Mouse (Mus musculus): Measurements from ENCODE around the gene Jakmip3. TPM values are rescaled to one million over a fixed set of nuclear protein-coding genes. Genes with fewer than 3 reads are reported as not detected.

The Jakmip3 gene
- polyA plus RNA-seq, 1 experiment from 2014 or later: 11.7 TPM

GRCm38 (mm10) chr7:138919156-138919944 lies 21.2 kb upstream of the Jakmip3 start:
- Histone ChIP-seq H3K4me3 (replicated peaks) (peak overlapping the region; percentile 26), H3K27ac (replicated peaks) (peak overlapping the region; percentile 56), H3K9ac (replicated peaks) (peak overlapping the region; percentile 20; the same call in 1 of the 2 replicates), H3K9me3 (replicated peaks) (no peaks in the 10 kb centered on the region), H3K27me3 (replicated peaks) (no peaks in the 10 kb centered on the region), H3K4me2 (peak overlapping the region; percentile 59), H3K36me3 (no peaks in the 10 kb centered on the region), H3K4me1 (peaks cover 11% of the 10 kb centered on the region)
- WGBS: 3% methylated on average over 26 of the region's 26 CpGs
- ATAC-seq (ENCODE audit: low FRiP score): peak; percentile 66; the same call in 1 of the 2 replicates

DNA sequence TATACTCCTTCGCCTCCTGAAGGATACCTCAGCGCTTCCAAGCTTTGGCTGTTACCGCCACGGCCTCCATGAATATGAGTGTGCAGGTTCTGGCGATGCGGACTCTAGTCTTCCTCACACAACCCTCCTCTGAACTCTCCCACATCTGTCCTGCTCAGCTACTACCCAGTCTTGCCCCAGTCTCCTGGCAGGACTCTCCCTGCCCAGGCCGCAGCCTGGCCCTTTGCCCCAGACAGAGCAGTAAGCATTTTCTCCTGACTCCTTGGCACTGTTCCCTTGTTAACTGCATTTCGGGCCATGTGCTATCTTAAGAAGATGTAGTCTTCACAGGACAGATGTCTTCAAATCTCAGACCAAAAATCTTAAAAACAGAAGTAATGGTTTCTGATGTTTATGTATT lies 18.9 kb upstream of the Jakmip3 start:
- Histone ChIP-seq H3K27ac (replicated peaks) (no peak overlapping the region), H3K4me3 (replicated peaks) (no peak overlapping the region), H3K4me2 (no peak overlapping the region), H3K9ac (replicated peaks) (no peak overlapping the region), H3K36me3 (no peaks in the 10 kb centered on the region), H3K27me3 (replicated peaks) (no peaks in the 10 kb centered on the region), H3K4me1 (peaks cover 11% of the 10 kb centered on the region), H3K9me3 (replicated peaks) (no peaks in the 10 kb centered on the region)
- WGBS: 96% methylated on average over 8 of the region's 8 CpGs
- ATAC-seq (ENCODE audit: low FRiP score): no peak

- Histone ChIP-seq H3K9me3 (replicated peaks) (no peaks in the 10 kb centered on the region), H3K27me3 (replicated peaks) (no peaks in the 10 kb centered on the region), H3K36me3 (no peaks in the 10 kb centered on the region), H3K4me3 (replicated peaks) (no peak overlapping the region), H3K4me2 (no peak overlapping the region), H3K27ac (replicated peaks) (no peak overlapping the region), H3K9ac (replicated peaks) (no peak overlapping the region), H3K4me1 (peaks cover 10% of the 10 kb centered on the region)
- no peak for ATAC-seq (ENCODE audit: low FRiP score)
- 13% methylated on average over 3 of the region's 3 CpGs for WGBS
Observed at GRCm38 (mm10) chr7:138923756-138924425, 16.6 kb upstream of the Jakmip3 start.

DNA sequence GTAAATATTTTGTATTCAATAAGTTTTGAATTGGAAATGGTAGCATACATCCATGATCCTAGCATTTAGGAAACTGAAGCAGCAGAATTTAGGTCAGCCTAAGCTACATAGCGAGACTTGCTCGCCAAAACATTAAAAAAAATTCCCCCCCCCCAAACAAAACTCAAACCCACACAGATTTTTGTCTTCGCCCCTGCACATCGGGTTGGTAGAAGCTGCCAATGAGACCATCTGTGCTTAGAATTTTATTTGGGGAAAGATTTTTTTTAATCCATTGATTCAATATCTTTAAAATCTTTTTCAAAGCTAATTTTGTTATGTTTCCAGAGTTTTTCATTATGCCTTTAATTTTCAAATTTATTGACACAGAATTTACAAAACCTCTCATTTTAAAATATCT lies 12.1 kb upstream of the Jakmip3 start:
- Histone ChIP-seq H3K36me3 (no peaks in the 10 kb centered on the region), H3K27me3 (replicated peaks) (no peaks in the 10 kb centered on the region), H3K4me3 (replicated peaks) (no peak overlapping the region), H3K27ac (replicated peaks) (no peak overlapping the region), H3K4me2 (no peak overlapping the region), H3K9ac (replicated peaks) (no peak overlapping the region), H3K4me1 (no peaks in the 10 kb centered on the region), H3K9me3 (replicated peaks) (no peaks in the 10 kb centered on the region)
- WGBS: 94% methylated on average over 4 of the region's 4 CpGs
- no peak for ATAC-seq (ENCODE audit: low FRiP score)

DNA sequence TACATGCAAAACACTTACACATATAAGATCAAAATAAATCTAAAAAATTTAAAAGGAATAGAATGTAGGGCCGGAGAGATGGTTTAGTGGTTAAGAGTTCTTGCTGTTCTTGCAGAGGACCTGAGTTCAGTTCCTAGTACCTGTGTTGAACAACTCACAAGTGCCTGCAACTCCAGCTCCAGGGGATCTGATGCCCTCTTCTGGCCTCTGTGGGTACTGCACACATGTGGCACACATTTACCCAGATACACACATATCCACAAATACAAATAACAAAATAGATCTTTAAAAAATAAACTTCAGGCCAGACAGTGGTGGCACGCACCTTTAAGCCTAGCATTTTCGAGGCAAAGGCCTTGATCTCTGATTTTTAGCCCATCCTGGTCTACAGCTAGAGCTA lies 6.0 kb upstream of the Jakmip3 start:
- Histone ChIP-seq H3K27me3 (replicated peaks) (peaks cover 8% of the 10 kb centered on the region; the same call in 1 of the 2 replicates), H3K9me3 (replicated peaks) (no peaks in the 10 kb centered on the region), H3K36me3 (no peaks in the 10 kb centered on the region), H3K27ac (replicated peaks) (no peak overlapping the region), H3K4me1 (no peaks in the 10 kb centered on the region), H3K4me2 (no peak overlapping the region), H3K9ac (replicated peaks) (no peak overlapping the region), H3K4me3 (replicated peaks) (no peak overlapping the region)
- 92% methylated on average over 3 of the region's 3 CpGs for WGBS
- ATAC-seq (ENCODE audit: low FRiP score): no peak

- no peak for ATAC-seq (ENCODE audit: low FRiP score)
- Histone ChIP-seq H3K27ac (replicated peaks) (no peak overlapping the region), H3K4me2 (no peak overlapping the region), H3K36me3 (no peaks in the 10 kb centered on the region), H3K4me3 (replicated peaks) (no peak overlapping the region), H3K9ac (replicated peaks) (no peak overlapping the region), H3K27me3 (replicated peaks) (peaks cover 45% of the 10 kb centered on the region), H3K4me1 (peaks cover 23% of the 10 kb centered on the region), H3K9me3 (replicated peaks) (no peaks in the 10 kb centered on the region)
- 79% methylated on average over 7 of the region's 7 CpGs for WGBS
Observed at GRCm38 (mm10) chr7:138938991-138939390, 1.5 kb upstream of the Jakmip3 start.

GRCm38 (mm10) chr7:138940256-138940611 lies 296 bp upstream of the Jakmip3 start:
- Histone ChIP-seq H3K4me3 (replicated peaks) (peak overlapping the region; percentile 67), H3K27me3 (replicated peaks) (peaks cover 45% of the 10 kb centered on the region), H3K4me1 (peaks cover 23% of the 10 kb centered on the region), H3K9me3 (replicated peaks) (no peaks in the 10 kb centered on the region), H3K4me2 (peak overlapping the region; percentile 84), H3K36me3 (no peaks in the 10 kb centered on the region), H3K27ac (replicated peaks) (peak overlapping the region; percentile 85), H3K9ac (replicated peaks) (peak overlapping the region; percentile 72)
- WGBS: 1% methylated on average over 17 of the region's 17 CpGs
- ATAC-seq (ENCODE audit: low FRiP score): peak; percentile 87

GRCm38 (mm10) chr7:138941571-138941970 lies 1.0 kb downstream of the Jakmip3 start:
- WGBS: 23% methylated on average over 5 of the region's 5 CpGs
- H3K4me1 ChIP-seq: peaks cover 23% of the 10 kb centered on the region
- no peak for ATAC-seq (ENCODE audit: low FRiP score)
- peak overlapping the region; percentile 84 for H3K4me2 ChIP-seq
- peak overlapping the region; percentile 85 for H3K27ac ChIP-seq (replicated peaks)
- peaks cover 45% of the 10 kb centered on the region for H3K27me3 ChIP-seq (replicated peaks)
- H3K36me3 ChIP-seq: no peaks in the 10 kb centered on the region
- peak overlapping the region; percentile 67 for H3K4me3 ChIP-seq (replicated peaks)
- H3K9ac ChIP-seq (replicated peaks): peak overlapping the region; percentile 72
- H3K9me3 ChIP-seq (replicated peaks): no peaks in the 10 kb centered on the region

DNA sequence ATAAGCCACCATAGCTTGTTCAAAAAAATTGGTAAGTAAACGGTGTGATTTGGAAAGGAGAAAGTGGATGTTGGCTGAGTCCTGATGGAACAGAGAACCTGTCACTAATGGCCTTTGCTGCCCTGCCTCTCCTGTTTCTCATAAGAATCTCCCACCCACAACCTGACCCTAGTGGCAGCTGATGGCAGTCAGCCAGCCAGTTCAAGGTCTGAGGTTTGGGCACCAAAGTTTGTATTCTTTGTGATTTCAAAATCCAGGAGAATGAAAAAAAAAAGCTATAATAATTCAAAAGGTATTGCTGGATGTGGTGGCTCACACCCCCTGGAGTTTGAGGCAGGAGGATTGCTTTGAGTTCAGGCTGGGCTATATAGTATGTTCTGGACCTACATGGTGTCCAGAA lies 1.8 kb downstream of the Jakmip3 start:
- no peaks in the 10 kb centered on the region for H3K9me3 ChIP-seq (replicated peaks)
- peak overlapping the region; percentile 84 for H3K4me2 ChIP-seq
- 92% methylated on average over 1 of the region's 1 CpGs for WGBS
- ATAC-seq (ENCODE audit: low FRiP score): no peak
- H3K4me3 ChIP-seq (replicated peaks): no peak overlapping the region
- H3K27me3 ChIP-seq (replicated peaks): peaks cover 45% of the 10 kb centered on the region
- peaks cover 23% of the 10 kb centered on the region for H3K4me1 ChIP-seq
- H3K9ac ChIP-seq (replicated peaks): no peak overlapping the region
- no peaks in the 10 kb centered on the region for H3K36me3 ChIP-seq
- no peak overlapping the region for H3K27ac ChIP-seq (replicated peaks)

DNA sequence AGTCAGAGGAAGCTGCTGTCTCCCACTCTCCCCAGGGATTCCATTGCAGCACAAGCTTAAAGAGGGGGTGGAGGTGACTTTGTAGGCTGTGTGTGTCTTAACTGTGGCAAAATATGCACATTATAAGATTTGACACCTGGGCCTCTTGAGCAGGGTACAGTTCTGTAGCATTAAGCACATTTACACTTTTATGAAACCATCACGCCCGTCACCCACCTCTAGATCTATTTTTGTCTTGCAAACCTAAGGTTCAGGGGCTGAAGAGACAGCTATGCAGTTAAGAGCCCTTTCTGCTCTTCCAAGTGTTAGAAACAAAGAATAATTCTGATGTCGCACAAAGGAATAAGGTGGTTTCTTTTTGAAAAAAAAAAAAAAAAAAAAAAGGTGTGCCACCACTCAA lies 5.1 kb downstream of the Jakmip3 start:
- Histone ChIP-seq H3K27ac (replicated peaks) (no peak overlapping the region), H3K27me3 (replicated peaks) (peaks cover 27% of the 10 kb centered on the region), H3K9me3 (replicated peaks) (no peaks in the 10 kb centered on the region), H3K36me3 (no peaks in the 10 kb centered on the region), H3K4me2 (no peak overlapping the region), H3K4me3 (replicated peaks) (no peak overlapping the region), H3K9ac (replicated peaks) (no peak overlapping the region), H3K4me1 (peaks cover 16% of the 10 kb centered on the region)
- WGBS: 74% methylated on average over 3 of the region's 3 CpGs
- no peak for ATAC-seq (ENCODE audit: low FRiP score)

DNA sequence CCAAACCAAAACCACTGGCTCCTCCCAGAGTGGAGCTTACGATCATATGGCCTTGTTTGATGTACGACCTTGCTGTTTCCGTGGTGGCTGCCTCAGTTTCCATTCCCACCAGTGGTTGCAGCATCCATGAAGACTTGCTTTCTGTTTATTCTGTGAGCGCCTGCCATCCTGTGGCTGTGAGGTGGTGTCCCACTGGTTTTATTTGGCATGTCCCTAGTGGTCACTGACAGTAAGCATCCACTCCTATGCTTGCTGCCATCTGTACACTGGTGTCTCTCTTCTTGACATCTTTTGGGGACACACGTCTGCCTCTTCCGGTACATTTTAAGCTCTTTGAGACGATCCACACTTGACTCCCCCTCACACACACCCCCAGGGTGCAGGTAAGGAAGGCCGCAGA lies 7.2 kb downstream of the Jakmip3 start:
- no peak overlapping the region for H3K4me3 ChIP-seq (replicated peaks)
- no peaks in the 10 kb centered on the region for H3K9me3 ChIP-seq (replicated peaks)
- peaks cover 11% of the 10 kb centered on the region; the same call in 1 of the 2 replicates for H3K27me3 ChIP-seq (replicated peaks)
- 74% methylated on average over 8 of the region's 8 CpGs for WGBS
- no peak for ATAC-seq (ENCODE audit: low FRiP score)
- no peaks in the 10 kb centered on the region for H3K36me3 ChIP-seq
- H3K9ac ChIP-seq (replicated peaks): no peak overlapping the region
- H3K27ac ChIP-seq (replicated peaks): no peak overlapping the region
- H3K4me1 ChIP-seq: no peaks in the 10 kb centered on the region
- H3K4me2 ChIP-seq: no peak overlapping the region

DNA sequence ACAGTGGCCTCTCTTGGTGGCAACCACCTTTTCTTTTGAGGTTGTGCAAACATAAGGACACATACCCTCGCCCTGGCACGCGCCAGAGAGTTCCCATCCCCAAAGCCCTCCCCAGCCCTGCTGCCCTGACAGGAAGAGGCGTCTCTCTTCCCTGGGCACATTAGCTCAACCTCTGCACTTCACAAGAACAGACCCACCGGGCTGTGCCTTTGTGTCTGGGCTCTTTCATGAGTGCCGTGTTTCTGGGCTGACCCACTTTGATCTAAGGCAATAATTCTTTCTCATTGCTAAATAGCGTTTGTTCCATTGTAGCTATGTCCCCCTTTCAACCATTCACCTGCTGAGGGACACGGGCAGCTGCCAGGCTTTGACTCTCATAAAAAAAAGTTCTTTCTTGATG lies 7.8 kb downstream of the Jakmip3 start:
- Histone ChIP-seq H3K4me3 (replicated peaks) (no peak overlapping the region), H3K4me2 (no peak overlapping the region), H3K36me3 (no peaks in the 10 kb centered on the region), H3K9ac (replicated peaks) (no peak overlapping the region), H3K9me3 (replicated peaks) (no peaks in the 10 kb centered on the region), H3K27ac (replicated peaks) (no peak overlapping the region), H3K27me3 (replicated peaks) (peaks cover 6% of the 10 kb centered on the region; the same call in 1 of the 2 replicates), H3K4me1 (no peaks in the 10 kb centered on the region)
- ATAC-seq (ENCODE audit: low FRiP score): no peak
- WGBS: 13% methylated on average over 8 of the region's 8 CpGs

Data from neural tube, embryonic 15.5 days (tissue).